Mouse (Mus musculus) spleen, adult 2 months (tissue): ENCODE measurements at regions not wholly inside any gene's neighbourhood (a gene's known extent, or its start where the extent isn't known, plus 50 kb on each side); places are given as distances from the start of the nearest gene placed in this dataset.

Experiments used
- CTCF ChIP-seq: fragments of 200-500 bp; IDR thresholded peaks from 2 replicates; pipeline ENCODE4 v1.5.1; 2011; ENCODE audit warnings: mild to moderate bottlenecking, inconsistent platforms; ENCODE audit not compliant: insufficient read depth, insufficient read length, insufficient replicate concordance; ENCODE audit errors: extremely low read depth
- POLR2A ChIP-seq: fragments of 200-500 bp; IDR thresholded peaks from 2 replicates; pipeline ENCODE4 v1.6.1; 2011; ENCODE audit warnings: low read depth, low read length, inconsistent platforms

DNA sequence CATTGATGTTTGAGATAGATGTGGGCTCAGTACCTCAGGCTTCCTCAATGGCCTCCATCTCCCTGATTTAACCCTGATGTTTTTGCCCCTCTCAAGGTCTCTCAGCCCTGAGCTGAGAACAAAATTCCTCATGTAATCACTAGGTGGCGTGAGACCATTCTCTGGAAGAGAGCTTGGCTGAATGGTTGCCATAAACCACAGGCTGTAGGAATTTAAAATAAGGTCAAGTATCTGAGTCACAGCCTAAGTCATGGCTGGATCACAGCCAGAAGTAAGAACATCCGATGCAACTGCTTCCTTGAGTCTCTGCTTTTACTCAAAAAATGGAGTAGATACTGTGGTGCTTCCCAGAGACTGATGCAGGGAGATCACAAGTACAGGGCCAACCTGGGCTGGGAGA, 77.1 kb upstream of the Xylt1 start:
- no peak for TF ChIP-seq POLR2A
- TF ChIP-seq CTCF, result no peak
